Mouse (Mus musculus) testis, adult 2 months (tissue): ENCODE data around the gene Usp7.

ENCODE experiments used
- CTCF ChIP-seq: fragments of 200-500 bp; IDR thresholded peaks from 2 replicates; pipeline ENCODE4 v1.5.1; 2012; ENCODE audit warnings: low read depth, mild to moderate bottlenecking, inconsistent platforms, low read length, moderate library complexity; ENCODE audit not compliant: control insufficient read depth, insufficient read depth, insufficient replicate concordance
- POLR2A ChIP-seq: fragments of 200-500 bp; IDR thresholded peaks from 2 replicates; pipeline ENCODE4 v1.6.1; 2012; ENCODE audit warnings: low read depth, mild to moderate bottlenecking, inconsistent platforms, low read length, moderate library complexity; ENCODE audit not compliant: control insufficient read depth

DNA sequence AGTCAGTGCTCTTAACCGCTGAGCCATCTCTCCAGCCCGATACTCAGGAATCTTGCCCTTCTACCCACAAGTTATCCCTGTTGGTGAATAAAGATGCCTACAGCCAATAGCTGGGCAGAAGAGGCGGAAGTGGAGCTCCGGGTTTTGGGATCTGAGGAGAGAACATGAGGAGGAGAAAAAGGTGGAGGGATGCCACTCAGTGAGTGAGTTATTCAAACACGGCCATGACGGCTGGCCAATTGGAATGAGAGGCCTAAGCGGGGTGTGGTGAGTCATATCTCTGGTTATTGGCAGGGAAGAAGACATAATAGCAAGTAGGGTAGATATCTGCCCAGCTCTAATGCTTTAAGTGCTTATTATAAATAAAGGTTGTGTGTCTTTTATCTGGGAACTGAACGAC, 43.2 kb downstream of the Usp7 start:
- TF ChIP-seq POLR2A (no peak), CTCF (no peak)
